Mouse (Mus musculus) hematopoietic stem cell, adult 5-6 weeks (primary cell): ENCODE data around the gene Ost4. TPM values are rescaled to one million over a fixed set of nuclear protein-coding genes. Genes with fewer than 3 reads are reported as not detected.

Source experiments
- ATAC-seq, 2 experiments: fragments of 125-278 bp in 1 of 2; replicated peaks in 1 of 2; 2 replicates each; pipeline ENCODE4 v1.8.0; 2016 to 2017; ENCODE audit warnings: inconsistent platforms in 2 of 2, mild to moderate bottlenecking in 2 of 2, moderate number of reproducible peaks in 2 of 2, low read depth in 1 of 2, moderate TSS enrichment in 1 of 2; ENCODE audit not compliant: low FRiP score in 2 of 2, poor library complexity in 2 of 2, severe bottlenecking in 2 of 2, insufficient read depth in 1 of 2, low TSS enrichment in 1 of 2
- total RNA-seq: library from RNA; stranded (forward); fragments of 172-1452, 232-1000 nt; gene quantifications from 2 replicates; pipeline ENCODE4 v1.2.3, GENCODE M21; 2017

The Ost4 gene
- total RNA-seq, 1 experiment from 2014 or later, result 190 TPM

GRCm38 (mm10) chr5:30927945-30928529, 20.4 kb upstream of the Ost4 start:
- ATAC-seq, result no peak

- no peak for ATAC-seq
These were observed 18.5 kb upstream of the Ost4 start for GRCm38 (mm10) chr5:30926073-30926472.

- ATAC-seq, result no peak
These were observed 17.6 kb upstream of the Ost4 start for GRCm38 (mm10) chr5:30925217-30925616.

GRCm38 (mm10) chr5:30924614-30925013, 17.0 kb upstream of the Ost4 start:
- ATAC-seq, result no peak

GRCm38 (mm10) chr5:30923119-30923518, 15.5 kb upstream of the Ost4 start:
- ATAC-seq, result no peak

GRCm38 (mm10) chr5:30922581-30923041, 15.0 kb upstream of the Ost4 start:
- ATAC-seq, result no peak

GRCm38 (mm10) chr5:30921256-30922033, 13.9 kb upstream of the Ost4 start, which contains the start of gene Khk:
Gene Khk, plus strand, starts transcription at chr5:30921431.
- ATAC-seq, result peak; percentile 90 to 95

- no peak for ATAC-seq
These were observed 13.0 kb upstream of the Ost4 start for GRCm38 (mm10) chr5:30920621-30921020.

- ATAC-seq, result no peak
These were observed 12.4 kb upstream of the Ost4 start for GRCm38 (mm10) chr5:30919831-30920614.

- ATAC-seq, result no peak
These were observed 11.1 kb upstream of the Ost4 start for GRCm38 (mm10) chr5:30918691-30919090.

- ATAC-seq, result no peak
These were observed 10.5 kb upstream of the Ost4 start for GRCm38 (mm10) chr5:30917891-30918670.

- no peak for ATAC-seq
These were observed 9.8 kb upstream of the Ost4 start for GRCm38 (mm10) chr5:30917348-30917747.

GRCm38 (mm10) chr5:30916841-30917240, 9.3 kb upstream of the Ost4 start:
- ATAC-seq, result no peak

- peak; percentile 58 to 59 for ATAC-seq
These were observed 8.4 kb upstream of the Ost4 start for GRCm38 (mm10) chr5:30915974-30916433.

GRCm38 (mm10) chr5:30915456-30915855, 7.9 kb upstream of the Ost4 start:
- no peak for ATAC-seq

GRCm38 (mm10) chr5:30914849-30915248, 7.3 kb upstream of the Ost4 start:
- ATAC-seq, result no peak

GRCm38 (mm10) chr5:30914101-30914635, 6.6 kb upstream of the Ost4 start:
- ATAC-seq, result no peak
